Mouse (Mus musculus) liver, adult (tissue): Measurements from ENCODE around the gene Fus.

Experiments used
- GATA4 ChIP-seq: IDR thresholded peaks from 2 replicates; pipeline ENCODE4 v1.6.1; 2014; ENCODE audit warnings: mild to moderate bottlenecking, low read length; ENCODE audit not compliant: insufficient replicate concordance

Gene Fus

GRCm38 (mm10) chr7:127932273-127933031, 34.8 kb upstream of the Fus start:
- no peak for TF ChIP-seq GATA4

- no peak for TF ChIP-seq GATA4
These were observed 33.2 kb upstream of the Fus start for GRCm38 (mm10) chr7:127934075-127934474.

- no peak for TF ChIP-seq GATA4
These were observed 32.1 kb upstream of the Fus start for GRCm38 (mm10) chr7:127935028-127935722.

- no peak for TF ChIP-seq GATA4
These were observed 31.5 kb upstream of the Fus start for GRCm38 (mm10) chr7:127935748-127936159.

- no peak for TF ChIP-seq GATA4
These were observed 30.9 kb upstream of the Fus start for GRCm38 (mm10) chr7:127936216-127936884.

- no peak for TF ChIP-seq GATA4
These were observed 22.6 kb upstream of the Fus start for GRCm38 (mm10) chr7:127944614-127945013.

GRCm38 (mm10) chr7:127946470-127947023, 20.7 kb upstream of the Fus start, which contains the start of gene Prss36:
TSS of gene Prss36 (minus strand) at chr7:127946725.
- TF ChIP-seq GATA4 = no peak

- no peak for TF ChIP-seq GATA4
These were observed 14.2 kb upstream of the Fus start for GRCm38 (mm10) chr7:127952864-127953581.

GRCm38 (mm10) chr7:127959364-127959763, 7.9 kb upstream of the Fus start:
- TF ChIP-seq GATA4 = no peak

GRCm38 (mm10) chr7:127966371-127966918, 812 bp upstream of the Fus start:
- TF ChIP-seq GATA4 = no peak

- TF ChIP-seq GATA4 = peak; percentile 58; the same call in 1 of the 2 replicates
These were observed 918 bp downstream of the Fus start for GRCm38 (mm10) chr7:127967922-127968828.

- no peak for TF ChIP-seq GATA4
These were observed 7.2 kb downstream of the Fus start for GRCm38 (mm10) chr7:127974413-127974930.

GRCm38 (mm10) chr7:127978856-127979255, 11.6 kb downstream of the Fus start:
- TF ChIP-seq GATA4 = no peak

GRCm38 (mm10) chr7:127980606-127981005, 13.3 kb downstream of the Fus start:
- no peak for TF ChIP-seq GATA4

- TF ChIP-seq GATA4 = no peak
These were observed 21.6 kb downstream of the Fus start for GRCm38 (mm10) chr7:127988904-127989303.
